Mouse (Mus musculus) spleen, adult 2 months (tissue): ENCODE results near the gene Pex10.

Experiments used
- CTCF ChIP-seq: fragments of 200-500 bp; IDR thresholded peaks from 2 replicates; pipeline ENCODE4 v1.5.1; 2011; ENCODE audit warnings: mild to moderate bottlenecking, inconsistent platforms; ENCODE audit not compliant: insufficient read depth, insufficient read length, insufficient replicate concordance; ENCODE audit errors: extremely low read depth
- POLR2A ChIP-seq: fragments of 200-500 bp; IDR thresholded peaks from 2 replicates; pipeline ENCODE4 v1.6.1; 2011; ENCODE audit warnings: low read depth, low read length, inconsistent platforms

- TF ChIP-seq CTCF (no peak), POLR2A (no peak)
Observed at GRCm38 (mm10) chr4:155024170-155025010, 42.4 kb upstream of the Pex10 start.
